Mouse (Mus musculus): Measurements from ENCODE around the gene Sobp. TPM values are rescaled to one million over a fixed set of nuclear protein-coding genes. Genes with fewer than 3 reads are reported as not detected.

Gene Sobp
- polyA plus RNA-seq, 2 experiments, result 0.01 TPM; not detected in 1

GRCm38 (mm10) chr10:43086888-43087287, 87.4 kb downstream of the Sobp start:
- H3K4me2 ChIP-seq (ENCODE audit: low read depth), result no peak overlapping the region
- no peaks in the 10 kb centered on the region for H3K27me3 ChIP-seq (ENCODE audit: control insufficient read depth, insufficient read depth, low read length)
- H3K27ac ChIP-seq, result no peak overlapping the region
- no peak overlapping the region for H3K4me3 ChIP-seq (ENCODE audit: insufficient read depth in 1 of 2, low read depth in 2 of 2, low read length in 2 of 2)
- no peaks in the 10 kb centered on the region for H3K4me1 ChIP-seq (replicated peaks; ENCODE audit: control insufficient read depth in 2 of 2, insufficient read depth in 2 of 2, low read length in 1 of 2)
- no peak overlapping the region for H3K9ac ChIP-seq (replicated peaks)
- H3K9me3 ChIP-seq (ENCODE audit: control insufficient read depth, low read length), result no peaks in the 10 kb centered on the region
- 68% methylated on average over 6 of the region's 6 CpGs for WGBS (ENCODE audit: insufficient replicate concordance)
- DNase-seq (ENCODE audit: low read depth in 3 of 3, low spot score in 3 of 3), result no peak
- no peaks in the 10 kb centered on the region for H3K36me3 ChIP-seq (replicated peaks; ENCODE audit: control insufficient read depth, insufficient read depth, low read depth)
- ATAC-seq (ENCODE audit: insufficient read depth), result no peak
- TF ChIP-seq CTCF (IDR thresholded peaks at IDR 0.05; ENCODE audit: low read depth) (no peak), EP300 (IDR thresholded peaks at IDR 0.05; ENCODE audit: low read depth) (no peak)

DNA sequence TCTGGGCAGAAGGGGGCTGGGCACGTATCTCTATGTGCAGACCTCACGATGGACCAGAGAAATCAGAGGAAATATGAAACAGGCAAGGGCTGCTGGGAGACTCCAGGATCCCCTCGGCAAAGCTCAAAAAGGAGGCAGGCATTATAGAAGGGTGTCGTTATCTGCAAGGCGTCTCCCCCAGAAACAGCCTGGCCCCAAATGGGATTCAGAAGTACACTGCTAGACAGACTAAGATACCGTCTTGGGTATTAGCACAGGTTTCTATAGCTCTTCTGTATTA, 90.3 kb downstream of the Sobp start:
- DNase-seq (ENCODE audit: low read depth in 3 of 3, low spot score in 3 of 3) (no peak), ATAC-seq (ENCODE audit: insufficient read depth) (no peak)
- TF ChIP-seq CTCF (IDR thresholded peaks at IDR 0.05; ENCODE audit: low read depth), result no peak
- TF ChIP-seq EP300 (IDR thresholded peaks at IDR 0.05; ENCODE audit: low read depth), result no peak
- no peaks in the 10 kb centered on the region for H3K4me1 ChIP-seq (replicated peaks; ENCODE audit: control insufficient read depth in 2 of 2, insufficient read depth in 2 of 2, low read length in 1 of 2)
- H3K27ac ChIP-seq, result no peak overlapping the region
- 43% methylated on average over 6 of the region's 6 CpGs for WGBS (ENCODE audit: insufficient replicate concordance)
- no peak overlapping the region for H3K9ac ChIP-seq (replicated peaks)
- H3K4me2 ChIP-seq (ENCODE audit: low read depth), result no peak overlapping the region
- no peaks in the 10 kb centered on the region for H3K27me3 ChIP-seq (ENCODE audit: control insufficient read depth, insufficient read depth, low read length)
- H3K4me3 ChIP-seq (ENCODE audit: insufficient read depth in 1 of 2, low read depth in 2 of 2, low read length in 2 of 2), result no peak overlapping the region
- H3K36me3 ChIP-seq (replicated peaks; ENCODE audit: control insufficient read depth, insufficient read depth, low read depth), result no peaks in the 10 kb centered on the region
- H3K9me3 ChIP-seq (ENCODE audit: control insufficient read depth, low read length), result no peaks in the 10 kb centered on the region

DNA sequence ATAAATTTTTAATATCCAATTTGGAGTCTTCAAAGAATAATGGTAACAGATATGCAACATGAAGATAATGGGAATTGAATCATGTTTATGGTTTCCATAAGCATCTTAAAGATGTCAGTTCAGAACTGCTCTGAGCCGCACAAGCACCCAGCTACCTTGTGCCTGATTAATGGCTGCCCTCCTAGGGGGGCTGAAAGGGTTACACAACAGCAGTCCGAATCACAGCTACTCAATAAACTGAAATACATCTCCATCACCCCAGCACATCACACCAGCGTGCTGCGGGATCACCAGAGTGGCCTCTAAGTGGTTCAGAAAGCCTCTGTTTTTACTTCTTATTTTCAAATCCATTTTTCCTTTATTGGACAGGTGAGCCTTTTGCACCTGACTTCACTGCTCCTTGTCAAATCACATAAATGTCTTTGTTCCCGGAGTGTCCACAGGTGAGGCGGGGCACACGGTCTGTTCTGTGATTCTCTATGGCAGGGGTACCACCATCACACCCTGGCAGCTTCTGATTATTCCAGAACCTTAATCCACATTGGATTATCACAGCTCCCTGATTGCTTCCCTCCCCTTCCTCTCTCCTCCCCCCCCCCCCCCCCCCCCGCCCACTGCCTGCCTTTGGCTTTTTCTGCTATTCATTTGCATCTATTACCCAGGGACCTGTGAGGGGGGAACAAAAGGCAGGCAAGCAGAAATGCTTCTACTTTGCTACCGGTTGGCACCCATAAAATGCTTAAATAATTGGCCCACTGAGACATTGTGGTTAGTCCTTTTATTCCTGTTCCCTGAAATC, 90.8 kb downstream of the Sobp start:
- Histone ChIP-seq H3K4me3 (ENCODE audit: insufficient read depth in 1 of 2, low read depth in 2 of 2, low read length in 2 of 2) (no peak overlapping the region), H3K27me3 (ENCODE audit: control insufficient read depth, insufficient read depth, low read length) (no peaks in the 10 kb centered on the region), H3K36me3 (replicated peaks; ENCODE audit: control insufficient read depth, insufficient read depth, low read depth) (no peaks in the 10 kb centered on the region), H3K4me2 (ENCODE audit: low read depth) (no peak overlapping the region), H3K9me3 (ENCODE audit: control insufficient read depth, low read length) (no peaks in the 10 kb centered on the region), H3K4me1 (replicated peaks; ENCODE audit: control insufficient read depth in 2 of 2, insufficient read depth in 2 of 2, low read length in 1 of 2) (no peaks in the 10 kb centered on the region), H3K27ac (no peak overlapping the region), H3K9ac (replicated peaks) (no peak overlapping the region)
- TF ChIP-seq CTCF (IDR thresholded peaks at IDR 0.05; ENCODE audit: low read depth) (no peak), EP300 (IDR thresholded peaks at IDR 0.05; ENCODE audit: low read depth) (no peak)
- ATAC-seq (ENCODE audit: insufficient read depth) (no peak), DNase-seq (ENCODE audit: low read depth in 3 of 3, low spot score in 3 of 3) (no peak)
- 70% methylated on average over 8 of the region's 9 CpGs for WGBS (ENCODE audit: insufficient replicate concordance)

- Histone ChIP-seq H3K4me3 (ENCODE audit: insufficient read depth in 1 of 2, low read depth in 2 of 2, low read length in 2 of 2) (no peak overlapping the region), H3K27me3 (ENCODE audit: control insufficient read depth, insufficient read depth, low read length) (no peaks in the 10 kb centered on the region), H3K27ac (no peak overlapping the region), H3K4me1 (replicated peaks; ENCODE audit: control insufficient read depth in 2 of 2, insufficient read depth in 2 of 2, low read length in 1 of 2) (no peaks in the 10 kb centered on the region), H3K9me3 (ENCODE audit: control insufficient read depth, low read length) (no peaks in the 10 kb centered on the region), H3K4me2 (ENCODE audit: low read depth) (no peak overlapping the region), H3K9ac (replicated peaks) (no peak overlapping the region), H3K36me3 (replicated peaks; ENCODE audit: control insufficient read depth, insufficient read depth, low read depth) (no peaks in the 10 kb centered on the region)
- 68% methylated on average over 3 of the region's 3 CpGs for WGBS (ENCODE audit: insufficient replicate concordance)
- no peak for DNase-seq (ENCODE audit: low read depth in 3 of 3, low spot score in 3 of 3)
- ATAC-seq (ENCODE audit: insufficient read depth), result no peak
- TF ChIP-seq CTCF (IDR thresholded peaks at IDR 0.05; ENCODE audit: low read depth), result no peak
- no peak for TF ChIP-seq EP300 (IDR thresholded peaks at IDR 0.05; ENCODE audit: low read depth)
Observed at GRCm38 (mm10) chr10:43081316-43081715, 93.0 kb downstream of the Sobp start.

- WGBS (ENCODE audit: insufficient replicate concordance), result 53% methylated on average over 13 of the region's 13 CpGs
- no peaks in the 10 kb centered on the region for H3K36me3 ChIP-seq (replicated peaks; ENCODE audit: control insufficient read depth, insufficient read depth, low read depth)
- no peaks in the 10 kb centered on the region for H3K9me3 ChIP-seq (ENCODE audit: control insufficient read depth, low read length)
- H3K27ac ChIP-seq, result no peak overlapping the region
- no peaks in the 10 kb centered on the region for H3K4me1 ChIP-seq (replicated peaks; ENCODE audit: control insufficient read depth in 2 of 2, insufficient read depth in 2 of 2, low read length in 1 of 2)
- H3K27me3 ChIP-seq (ENCODE audit: control insufficient read depth, insufficient read depth, low read length), result no peaks in the 10 kb centered on the region; the same call in 1 of the 2 replicates
- no peak overlapping the region for H3K4me3 ChIP-seq (ENCODE audit: insufficient read depth in 1 of 2, low read depth in 2 of 2, low read length in 2 of 2)
- ATAC-seq (ENCODE audit: insufficient read depth), result no peak
- no peak overlapping the region for H3K4me2 ChIP-seq (ENCODE audit: low read depth)
- no peak for DNase-seq (ENCODE audit: low read depth in 3 of 3, low spot score in 3 of 3)
- H3K9ac ChIP-seq (replicated peaks), result no peak overlapping the region
- no peak for TF ChIP-seq CTCF (IDR thresholded peaks at IDR 0.05; ENCODE audit: low read depth)
- no peak for TF ChIP-seq EP300 (IDR thresholded peaks at IDR 0.05; ENCODE audit: low read depth)
Observed at GRCm38 (mm10) chr10:43075535-43076152, 98.7 kb downstream of the Sobp start.

Data from liver, embryonic 14.5 days (tissue).